Mouse (Mus musculus) brain, embryonic 14.5 days (tissue): ENCODE data around the gene Gm36864. TPM values are rescaled to one million over a fixed set of nuclear protein-coding genes. Genes with fewer than 3 reads are reported as not detected.

Experiments used
- DNase-seq: peaks from one replicate; pipeline ENCODE4 v3.0.0-alpha.2; 2011; ENCODE audit warnings: low read depth
- CTCF ChIP-seq: fragments of 200-500 bp; IDR thresholded peaks from 2 replicates; pipeline ENCODE4 v1.5.1; 2012; ENCODE audit warnings: inconsistent platforms, mild to moderate bottlenecking, moderate library complexity, borderline replicate concordance; ENCODE audit not compliant: insufficient read depth, insufficient read length; ENCODE audit errors: extremely low read depth
- POLR2A ChIP-seq: fragments of 200-500 bp; IDR thresholded peaks from 2 replicates; pipeline ENCODE4 v1.6.1; 2012; ENCODE audit warnings: mild to moderate bottlenecking, inconsistent platforms, borderline replicate concordance; ENCODE audit not compliant: poor library complexity, insufficient read depth, insufficient read length, severe bottlenecking; ENCODE audit errors: extremely low read depth
- polyA plus RNA-seq: library from polyadenylated mRNA; depleted of rRNA; stranded (reverse); fragments of >200 nt; gene quantifications from 2 replicates; pipeline ENCODE4 v1.2.3, GENCODE M21; 2012; rRNA removed

Gene Gm36864
- polyA plus RNA-seq, 1 experiment, result not detected

DNA sequence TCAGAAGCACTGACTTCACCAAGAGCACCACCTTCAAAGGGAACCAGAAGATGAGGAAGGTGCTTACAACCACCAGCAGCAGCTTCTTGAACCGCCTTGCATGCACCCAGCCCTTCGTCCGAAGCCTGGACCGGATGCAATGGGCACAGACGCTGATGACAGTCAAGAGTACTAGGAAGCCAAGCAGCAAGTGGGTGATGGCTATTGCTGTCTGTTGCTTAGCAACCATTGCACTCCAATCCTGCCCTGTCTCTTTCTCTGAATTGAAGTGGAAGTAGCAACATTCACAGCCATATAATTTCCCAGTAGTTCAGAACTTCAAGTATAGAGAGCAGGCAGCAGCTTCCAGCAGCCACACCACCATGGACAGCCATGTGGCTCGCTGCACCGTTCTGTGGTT is 45.6 kb downstream of the Gm36864 start:
- TF ChIP-seq POLR2A (no peak), CTCF (no peak)
- peak; percentile 58 for DNase-seq

DNA sequence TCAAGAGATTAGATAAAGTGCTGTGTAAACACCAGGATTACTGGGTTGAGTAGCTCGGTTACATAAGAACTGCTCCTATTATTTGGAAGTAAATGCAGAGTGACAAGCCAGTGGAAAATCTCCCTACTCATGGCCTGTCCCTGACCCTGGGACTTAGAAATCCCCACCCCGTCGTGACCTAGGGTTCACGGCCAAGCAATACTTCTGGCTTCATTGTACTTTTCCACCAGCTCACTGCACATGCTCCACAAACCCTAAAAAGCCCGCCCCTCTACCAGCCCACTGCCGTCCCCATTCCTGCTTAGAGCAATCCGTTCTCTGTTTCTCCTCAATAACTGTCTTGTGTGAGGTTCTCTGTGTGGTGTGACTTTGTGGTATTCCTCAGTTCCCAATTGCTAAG is 51.8 kb downstream of the Gm36864 start:
- no peak for DNase-seq
- TF ChIP-seq CTCF (no peak), POLR2A (no peak)

DNA sequence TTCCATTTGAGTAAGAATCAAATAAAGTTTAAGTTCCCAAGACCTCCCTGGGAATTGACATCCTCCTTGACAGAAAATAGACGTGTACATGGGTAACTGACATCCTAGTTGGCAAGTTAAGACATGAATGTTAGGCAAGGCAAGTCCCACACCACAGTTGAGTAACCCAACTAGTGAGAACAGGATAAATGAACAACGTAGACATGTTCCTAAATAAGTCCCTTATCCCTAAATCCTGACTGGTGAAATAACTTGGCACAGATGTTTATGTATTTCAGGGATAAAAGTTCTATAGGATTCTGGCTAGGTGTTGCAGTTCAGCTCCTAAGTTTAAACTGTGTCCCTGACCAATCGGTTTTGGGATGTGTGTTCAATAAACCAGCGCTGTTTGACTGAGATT is 55.0 kb downstream of the Gm36864 start:
- DNase-seq, result no peak
- TF ChIP-seq POLR2A, result no peak
- TF ChIP-seq CTCF, result no peak

GRCm38 (mm10) chr7:44291418-44291817 is 55.4 kb downstream of the Gm36864 start:
- no peak for DNase-seq
- no peak for TF ChIP-seq POLR2A
- TF ChIP-seq CTCF, result no peak

Other genes starting within 250 kb of the Gm36864 start
- gene Klk1b11, start 240.3 kb upstream of the Gm36864 start, polyA plus RNA-seq, result not detected in 2 replicates
- gene Klk1b26, start 224.0 kb upstream of the Gm36864 start, polyA plus RNA-seq, result not detected in 2 replicates
- 0.10 TPM in 2 replicates for gene Klk1b27, start 183.9 kb upstream of the Gm36864 start, polyA plus RNA-seq
- not detected in 2 replicates for gene Klk1b21, start 133.8 kb upstream of the Gm36864 start, polyA plus RNA-seq
- not detected in 2 replicates for gene Klk1b22, start 123.5 kb upstream of the Gm36864 start, polyA plus RNA-seq
- not detected in 2 replicates for gene Klk1b16, start 99.4 kb upstream of the Gm36864 start, polyA plus RNA-seq
- 0.19 TPM in 1 of 2 replicates, not detected in the other for gene Klk1b24, start 47.9 kb upstream of the Gm36864 start, polyA plus RNA-seq
- not detected in 2 replicates for gene Klk1b3, start 38.0 kb upstream of the Gm36864 start, polyA plus RNA-seq
- gene Klk1b4, start 28.7 kb upstream of the Gm36864 start, polyA plus RNA-seq, result not detected in 2 replicates
- not detected in 2 replicates for gene Klk1b5, start 20.2 kb upstream of the Gm36864 start, polyA plus RNA-seq
- 0.16 TPM in 1 of 2 replicates, not detected in the other for gene Klk1, start 10.8 kb upstream of the Gm36864 start, polyA plus RNA-seq
- 1.5 and 2.1 TPM in 2 replicates for gene 1700028J19Rik, start 10.5 kb downstream of the Gm36864 start, polyA plus RNA-seq
- 270 and 344 TPM in 2 replicates for gene 2410002F23Rik, start 10.5 kb downstream of the Gm36864 start, polyA plus RNA-seq
- not detected in 2 replicates for gene Acp4, start 21.2 kb downstream of the Gm36864 start, polyA plus RNA-seq
- 1.0 and 1.2 TPM in 2 replicates for gene Gm15517, start 25.3 kb downstream of the Gm36864 start, polyA plus RNA-seq
- gene Clec11a, start 70.7 kb downstream of the Gm36864 start, polyA plus RNA-seq, result 3.2 and 3.6 TPM in 2 replicates
- 17.2 and 63.1 TPM in 2 replicates for gene Shank1, start 74.1 kb downstream of the Gm36864 start, polyA plus RNA-seq
- gene Syt3, start 147.9 kb downstream of the Gm36864 start, polyA plus RNA-seq, result 35.5 and 41.6 TPM in 2 replicates
- 3.0 and 4.1 TPM in 2 replicates for gene 1700008O03Rik, start 149.6 kb downstream of the Gm36864 start, polyA plus RNA-seq
- 302 and 372 TPM in 2 replicates for gene Lrrc4b, start 192.8 kb downstream of the Gm36864 start, polyA plus RNA-seq
- gene Aspdh, start 229.2 kb downstream of the Gm36864 start, polyA plus RNA-seq, result 29.8 and 30.6 TPM in 2 replicates
- gene Josd2, start 231.8 kb downstream of the Gm36864 start, polyA plus RNA-seq, result 70.6 and 118 TPM in 2 replicates